9 mouse cellular contexts compared by ENCODE assay signal in genomic region chr15:79940932-79941331, GRCm38 (mm10). TPM values are rescaled to one million over a fixed set of nuclear protein-coding genes. Genes with fewer than 3 reads are reported as not detected.
DNase-seq lines count a peak whose midpoint lies in the region; ATAC-seq and TF ChIP-seq lines count a peak whose summit lies in the region.
"Had no signal": no experiment of that assay in that cellular context is flagged by ENCODE, and none has a peak within 500 bp of the region (broad histone marks: within the 10 kb centered on the region; RNA-seq: fewer than 3 reads in every experiment).

No protein-coding gene starts in this region.

- H3K4me3 ChIP-seq in kidney, embryonic 15.5 days (replicated peaks) = no peak overlapping the region
- no peak overlapping the region for H3K4me3 ChIP-seq in embryonic fibroblast, embryonic 13.5 days (ENCODE audit: insufficient read depth, low read length)
- H3K4me3 ChIP-seq: heart, embryonic 15.5 days had no signal

- peak; percentile 34 for DNase-seq in adrenal gland, adult 2 months
- no peak for DNase-seq in adrenal gland, adult 8-10 months
- peak; percentile 41 for DNase-seq in kidney, postnatal 14 days
- DNase-seq in Muller cell, postnatal 12 days (ENCODE audit: inconsistent ontology term) = peak; percentile 23
- DNase-seq in naive thymus-derived CD4-positive, alpha-beta T cell, adult 2 months (ENCODE audit: low read depth) = peak; percentile 84
- no peak for DNase-seq in left cerebral cortex, adult 9 months (ENCODE audit: low spot score in 2 of 2)

- no peak overlapping the region for H3K27ac ChIP-seq in kidney, embryonic 15.5 days
- H3K27ac ChIP-seq in embryonic fibroblast, embryonic 13.5 days (ENCODE audit: insufficient read depth, low read length) = no peak overlapping the region
- H3K27ac ChIP-seq: heart, embryonic 15.5 days had no signal

- no peaks in the 10 kb centered on the region for H3K9me3 ChIP-seq in kidney, embryonic 15.5 days (replicated peaks)
- H3K9me3 ChIP-seq: heart, embryonic 15.5 days had no signal

- no peak overlapping the region for H3K9ac ChIP-seq in kidney, embryonic 15.5 days
- H3K9ac ChIP-seq: heart, embryonic 15.5 days had no signal

- peak; percentile 53; the same call in 1 of the 2 replicates for TF ChIP-seq CTCF in embryonic fibroblast, embryonic 13.5 days (IDR thresholded peaks at IDR 0.05; ENCODE audit: borderline replicate concordance, insufficient read depth, low read length)

- no peak for ATAC-seq in kidney, embryonic 15.5 days (replicated peaks; ENCODE audit: low FRiP score)

- WGBS in kidney, embryonic 15.5 days = 21% methylated on average over 8 of the region's 8 CpGs

- H3K4me1 ChIP-seq in kidney, embryonic 15.5 days = no peaks in the 10 kb centered on the region
- H3K4me1 ChIP-seq in embryonic fibroblast, embryonic 13.5 days (ENCODE audit: control insufficient read depth, insufficient read depth, low read length) = no peaks in the 10 kb centered on the region
- H3K4me1 ChIP-seq: heart, embryonic 15.5 days had no signal

- peaks cover 9% of the 10 kb centered on the region for H3K27me3 ChIP-seq in kidney, embryonic 15.5 days

- H3K4me2 ChIP-seq in kidney, embryonic 15.5 days = no peak overlapping the region
- H3K4me2 ChIP-seq: heart, embryonic 15.5 days had no signal

- TF ChIP-seq POLR2A in embryonic fibroblast, embryonic 13.5 days (IDR thresholded peaks at IDR 0.05; ENCODE audit: low read depth, low read length) = no peak

- no peaks in the 10 kb centered on the region for H3K36me3 ChIP-seq in kidney, embryonic 15.5 days
- H3K36me3 ChIP-seq: heart, embryonic 15.5 days had no signal

RNA-seq across cellular contexts. Expression of gene Cbx7, which starts 30.0 kb away (rescaled TPM):
- 10 to 100 TPM; 15.6 to 29.8 TPM for total RNA-seq in adrenal gland, adult 2 months (2021)
- polyA plus RNA-seq in adrenal gland, adult 2 months (2012; rRNA removed) = 35.2 and 41.3 TPM in 2 replicates
- total RNA-seq in adrenal gland, adult 8-10 months (2022) = 10 to 100 TPM; 27.5 to 51.1 (median 40.9) TPM
- 2.9 and 3.0 TPM in 2 replicates for polyA plus RNA-seq in kidney, embryonic 15.5 days (2015; fragmentation: Nextera tagmentation; extraction: Ambion mirVana)
- 0.90 and 1.4 TPM in 2 replicates for polyA plus RNA-seq in embryonic fibroblast, embryonic 13.5 days (2011; ENCODE audit: insufficient read length, low read depth, missing spikeins)

RNA-seq across cellular contexts. Expression of gene Apobec3, which starts 49.5 kb away (rescaled TPM):
- total RNA-seq in adrenal gland, adult 2 months (2021) = 10 to 100 TPM; 13.1 to 16.5 TPM
- polyA plus RNA-seq in adrenal gland, adult 2 months (2012; rRNA removed) = 5.2 and 6.7 TPM in 2 replicates
- 10 to 100 TPM; 16.1 to 29.3 (median 22.9) TPM for total RNA-seq in adrenal gland, adult 8-10 months (2022)
- polyA plus RNA-seq in kidney, embryonic 15.5 days (2015; fragmentation: Nextera tagmentation; extraction: Ambion mirVana) = 29.3 and 31.0 TPM in 2 replicates
- polyA plus RNA-seq in embryonic fibroblast, embryonic 13.5 days (2011; ENCODE audit: insufficient read length, low read depth, missing spikeins) = 19.7 and 35.3 TPM in 2 replicates

Comparison
In these comparisons a context has a peak if more than half of its experiments do, and no peak if none do; other contexts are left out.
1. DNase-seq: peak in adrenal gland, adult 2 months (single experiment), kidney, postnatal 14 days (single experiment), Muller cell, postnatal 12 days (single experiment) and naive thymus-derived CD4-positive, alpha-beta T cell, adult 2 months (single experiment); none in adrenal gland, adult 8-10 months (single experiment) and left cerebral cortex, adult 9 months (0 of 2).